Mouse (Mus musculus) left cerebral cortex, postnatal 14 days (tissue): ENCODE measurements at regions not wholly inside any gene's neighbourhood (a gene's known extent, or its start where the extent isn't known, plus 50 kb on each side); places are given as distances from the start of the nearest gene placed in this dataset.

Experiments used
- DNase-seq, 2 experiments: peaks; one replicate each; pipeline ENCODE4 v3.0.0; 2021 to 2022; ENCODE audit warnings: low spot score in 2 of 2, mixed read lengths in 1 of 2
- intact Hi-C: fragments of 180-260 bp; cut with DNase I; formaldehyde crosslinking; loops from one replicate; pipeline ENCODE4 v1.15.1; 2025

GRCm38 (mm10) chr17:15204524-15204923, 163.2 kb upstream of the Gm3448 start:
- intact Hi-C loops, result no loop called here
- no peak for DNase-seq

DNA sequence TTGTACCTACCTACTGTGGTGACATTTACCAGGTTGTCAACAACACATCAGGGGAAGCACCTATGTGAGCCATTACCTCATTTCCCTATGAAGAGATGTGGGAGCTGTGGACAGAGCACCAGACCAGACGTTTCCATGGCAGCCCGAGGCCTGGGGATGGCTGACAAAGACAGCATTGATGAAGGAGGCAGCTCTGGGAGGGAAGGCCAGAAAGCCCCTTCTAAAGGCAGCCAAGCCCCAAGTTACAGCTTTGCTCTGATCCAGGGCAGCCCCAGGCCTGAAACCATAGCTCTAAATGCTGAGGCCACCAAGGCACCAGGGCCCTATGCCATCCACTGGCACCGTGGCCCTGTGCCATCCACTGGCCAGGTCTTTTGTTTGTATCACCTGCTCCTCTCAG, 157.9 kb upstream of the Gm3448 start:
- no peak for DNase-seq
- intact Hi-C loops, result no loop called here

GRCm38 (mm10) chr17:15197361-15197760, 156.0 kb upstream of the Gm3448 start:
- no peak for DNase-seq
- intact Hi-C loops, result no loop called here

GRCm38 (mm10) chr17:15195819-15196218, 154.5 kb upstream of the Gm3448 start:
- DNase-seq, result no peak
- intact Hi-C loops, result no loop called here

GRCm38 (mm10) chr17:15194894-15195461, 153.6 kb upstream of the Gm3448 start:
- intact Hi-C loops, result no loop called here
- no peak for DNase-seq

GRCm38 (mm10) chr17:15193831-15194230, 152.5 kb upstream of the Gm3448 start:
- intact Hi-C loops, result no loop called here
- no peak for DNase-seq

- no peak for DNase-seq
- intact Hi-C loops, result no loop called here
Observed at GRCm38 (mm10) chr17:15192840-15193239, 151.5 kb upstream of the Gm3448 start.

GRCm38 (mm10) chr17:15185217-15185616, 143.9 kb upstream of the Gm3448 start:
- DNase-seq, result no peak
- intact Hi-C loops, result no loop called here

GRCm38 (mm10) chr17:15183800-15184199, 142.5 kb upstream of the Gm3448 start:
- intact Hi-C loops, result no loop called here
- no peak for DNase-seq

DNA sequence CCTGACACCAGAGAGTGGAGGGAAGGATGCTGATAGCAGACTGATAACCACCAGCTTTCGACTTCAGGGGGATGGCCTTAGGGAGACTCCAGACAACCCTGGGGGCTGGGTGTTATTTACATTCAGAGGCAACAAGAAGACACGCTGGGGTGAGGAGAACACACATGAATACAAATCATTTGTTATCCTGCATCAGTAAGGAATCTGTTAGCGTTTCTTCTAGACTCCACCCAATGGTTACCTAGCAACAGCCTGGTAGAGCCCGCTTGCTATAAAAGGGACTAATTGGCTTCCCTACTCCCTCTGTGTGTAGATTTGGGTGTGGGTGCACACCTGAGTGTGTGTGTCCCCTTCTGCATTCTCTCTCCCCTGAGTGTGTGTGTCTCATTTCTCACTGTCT, 140.8 kb upstream of the Gm3448 start:
- DNase-seq, result no peak
- intact Hi-C loops, result no loop called here

DNA sequence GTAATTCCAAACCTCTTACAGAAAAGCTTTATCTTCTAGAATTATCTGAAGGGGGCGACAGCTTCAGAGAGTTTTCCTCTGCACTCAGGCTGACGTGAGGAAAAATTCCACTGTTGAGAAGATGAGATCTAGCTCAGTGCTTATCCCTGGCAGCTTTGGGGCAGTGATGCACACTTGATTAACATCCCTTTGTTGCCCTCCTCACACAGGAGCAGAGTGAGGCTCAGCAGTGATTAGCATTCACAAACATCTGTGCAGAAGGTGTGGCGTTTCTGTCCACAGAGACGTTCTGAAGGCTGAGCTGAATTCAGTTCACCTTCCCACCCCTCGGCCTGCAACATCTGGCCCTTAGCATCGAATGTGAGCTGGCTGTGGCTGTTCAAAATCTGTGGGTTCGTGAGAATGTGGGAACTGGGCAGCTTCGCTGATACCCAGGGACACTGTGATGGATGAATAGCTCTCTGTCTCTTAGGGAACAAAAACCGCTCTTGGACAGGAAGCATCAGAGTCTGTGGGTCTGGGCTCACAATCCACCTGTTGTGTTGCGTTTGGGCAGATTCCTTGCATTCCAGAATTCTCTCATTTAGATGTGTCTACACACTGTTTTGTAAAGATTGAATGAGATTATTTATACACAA, 139.0 kb upstream of the Gm3448 start:
- intact Hi-C loops, result no loop called here
- DNase-seq, result no peak

DNA sequence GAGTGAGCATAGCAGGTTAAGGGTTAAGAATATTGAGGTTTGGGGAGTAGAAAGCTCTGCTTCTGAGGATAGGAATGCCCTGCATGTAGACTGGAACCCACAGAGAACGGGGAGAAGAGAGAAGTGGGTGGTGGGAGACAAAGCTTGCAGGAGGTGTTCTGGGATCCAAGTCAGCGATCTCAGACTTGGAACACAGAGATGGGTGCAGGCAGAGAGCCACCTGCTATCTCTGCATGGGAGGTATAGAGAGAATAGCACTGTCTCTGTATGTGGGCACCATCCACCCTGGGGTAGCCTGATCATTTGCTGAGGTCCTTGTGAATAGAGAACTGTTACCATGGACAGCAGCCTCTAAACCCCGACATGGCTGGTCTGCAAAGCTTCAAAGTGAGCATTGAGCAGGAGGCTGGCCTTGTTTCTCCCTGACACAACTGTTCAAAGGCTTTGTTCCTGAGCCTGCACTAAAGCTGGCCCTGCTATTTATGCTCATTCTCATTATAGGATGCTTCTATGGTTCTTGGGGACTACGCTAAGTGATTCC, 138.1 kb upstream of the Gm3448 start:
- no peak for DNase-seq
- intact Hi-C loops, result loop anchor here (5.0 kb wide), 1 partner anchor 198 kb away; the partner anchor contains the start of gene Dll1

- intact Hi-C loops, result loop anchor here (5.0 kb wide), 1 partner anchor 200 kb away; the partner anchor contains the start of gene Dll1
- no peak for DNase-seq
Observed at GRCm38 (mm10) chr17:15177390-15177789, 136.1 kb upstream of the Gm3448 start.

DNA sequence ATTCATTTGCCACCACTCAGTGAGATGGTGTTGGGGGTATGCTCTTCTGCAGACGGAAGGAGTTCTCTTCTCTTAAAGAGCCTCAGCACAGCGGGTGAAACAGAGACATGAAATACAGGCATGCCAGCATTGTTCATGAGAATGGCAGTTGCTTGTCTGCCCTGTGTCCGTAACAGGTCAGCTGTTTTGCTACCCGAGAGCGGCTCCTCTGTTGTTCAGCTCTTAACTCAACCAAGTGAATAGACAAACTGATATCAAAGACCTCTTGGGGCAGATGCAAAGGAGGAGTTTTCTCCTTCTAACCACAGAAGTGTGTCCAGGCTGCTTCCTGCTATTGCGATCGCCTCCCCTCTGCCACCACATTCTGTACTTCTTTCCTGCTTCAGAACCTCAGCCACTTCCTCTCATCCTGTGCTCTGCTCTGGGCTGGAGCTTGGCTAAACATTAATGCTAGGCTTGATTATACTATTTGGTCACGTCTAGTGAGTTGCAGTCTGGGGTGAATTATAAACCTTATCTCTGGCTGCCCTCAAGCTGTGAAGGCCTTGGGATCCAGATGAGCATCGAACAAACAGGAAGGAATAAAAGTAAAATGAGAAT, 133.1 kb upstream of the Gm3448 start:
- DNase-seq, result no peak
- intact Hi-C loops, result no loop called here

- no peak for DNase-seq
- intact Hi-C loops, result no loop called here
Observed at GRCm38 (mm10) chr17:15167927-15168326, 126.6 kb upstream of the Gm3448 start.

DNA sequence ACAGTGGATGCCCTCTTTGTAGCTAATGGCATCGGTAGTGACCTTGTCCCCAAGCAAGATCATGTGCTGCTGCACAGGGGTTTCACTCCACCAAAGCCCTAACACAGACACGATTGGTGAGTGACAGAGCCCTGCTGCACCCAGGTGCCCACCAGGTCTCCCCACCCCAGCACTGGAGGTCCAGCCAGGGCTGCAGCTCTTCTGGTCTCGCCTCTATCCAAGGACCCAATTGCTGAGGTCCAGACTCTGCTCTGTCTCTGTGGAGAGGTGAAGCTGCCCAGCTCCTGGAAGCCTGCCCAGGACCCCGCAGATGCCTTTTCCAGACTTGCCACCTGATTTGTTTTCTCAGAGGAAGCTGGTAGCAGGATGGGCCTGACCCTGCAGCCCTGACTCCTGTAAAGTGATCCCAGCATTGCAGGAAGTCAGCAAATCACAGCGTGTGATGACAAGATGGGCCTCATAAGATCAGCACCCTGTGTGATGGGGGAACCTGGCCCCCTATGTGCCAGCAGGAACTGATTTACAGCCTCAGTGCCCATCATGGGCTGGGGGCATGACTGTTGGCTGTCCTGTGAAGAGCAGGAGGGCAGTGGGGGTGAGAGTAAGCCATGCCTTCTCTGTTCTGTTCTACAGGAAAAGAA, 116.5 kb upstream of the Gm3448 start:
- no peak for DNase-seq
- intact Hi-C loops, result no loop called here

GRCm38 (mm10) chr17:15152996-15153735, 111.8 kb upstream of the Gm3448 start:
- intact Hi-C loops, result no loop called here
- DNase-seq, result no peak

DNA sequence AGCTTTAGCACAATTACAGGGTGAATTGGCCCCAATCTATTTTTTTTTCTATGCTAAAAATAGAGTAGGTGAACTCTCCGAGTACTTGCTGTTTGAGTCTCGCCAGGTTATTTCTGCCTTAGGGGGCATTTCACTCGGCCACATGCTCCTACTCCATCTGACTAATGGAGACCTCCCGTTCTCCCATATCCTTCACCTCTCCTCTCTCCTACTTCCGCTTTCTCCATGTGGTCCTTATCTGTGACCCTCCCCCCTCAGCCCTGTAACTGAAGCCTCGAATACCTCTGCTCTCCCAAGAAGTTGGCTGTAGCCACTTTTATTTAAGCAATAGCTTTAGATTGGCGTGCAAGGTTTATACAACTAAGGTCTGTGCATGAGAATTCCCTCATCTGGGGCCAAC, 111.1 kb upstream of the Gm3448 start:
- no peak for DNase-seq
- intact Hi-C loops, result no loop called here

GRCm38 (mm10) chr17:15151695-15152094, 110.4 kb upstream of the Gm3448 start:
- intact Hi-C loops, result no loop called here

GRCm38 (mm10) chr17:15146607-15147006, 105.3 kb upstream of the Gm3448 start:
- DNase-seq, result no peak
- intact Hi-C loops, result no loop called here

More at GRCm38 (mm10) chr17:15151695-15152094, 110.4 kb upstream of the Gm3448 start:
- DNase-seq, result no peak
